In genomic region chr14:76263682-76264081, GRCm38 (mm10) we compare ENCODE assay signal across 30 mouse cellular contexts.
A peak's percentile ranks its signal among the peaks of the same experiment; 100 is the strongest.
DNase-seq lines count a peak whose midpoint lies in the region; ATAC-seq and TF ChIP-seq lines count a peak whose summit lies in the region.
"Had no signal": no experiment of that assay in that cellular context is flagged by ENCODE, and none has a peak within 500 bp of the region (broad histone marks: within the 10 kb centered on the region; RNA-seq: fewer than 3 reads in every experiment).

No protein-coding gene starts in this region.

- no peak overlapping the region for H3K4me2 ChIP-seq in kidney, embryonic 16.5 days (replicated peaks; ENCODE audit: low read depth, low read length)
- H3K4me2 ChIP-seq: embryonic facial prominence, embryonic 13.5 days; embryonic facial prominence, embryonic 15.5 days; forebrain, embryonic 12.5 days had no signal

- no peak overlapping the region for H3K9ac ChIP-seq in kidney, embryonic 16.5 days (replicated peaks; ENCODE audit: low read length)
- H3K9ac ChIP-seq: embryonic facial prominence, embryonic 13.5 days; embryonic facial prominence, embryonic 15.5 days; forebrain, embryonic 12.5 days had no signal

- TF ChIP-seq CTCF in kidney, adult 2 months (conservative IDR thresholded peaks at IDR 0.05; ENCODE audit: insufficient read depth, insufficient read length, low read depth, low read length), result no peak

- H3K4me3 ChIP-seq in kidney, embryonic 16.5 days (ENCODE audit: low read length), result no peak overlapping the region
- H3K4me3 ChIP-seq in kidney, adult 2 months (ENCODE audit: insufficient read depth, low read depth, low read length), result no peak overlapping the region
- H3K4me3 ChIP-seq: embryonic facial prominence, embryonic 13.5 days; embryonic facial prominence, embryonic 15.5 days; erythroblast, embryonic 14.5 days; forebrain, embryonic 10.5 days; forebrain, embryonic 12.5 days had no signal

- no peak overlapping the region for H3K27ac ChIP-seq in kidney, embryonic 16.5 days (ENCODE audit: low read length)
- 0 out of 2 replicates have a peak overlapping the region, but pooled peaks have one; percentile 46 for H3K27ac ChIP-seq in kidney, adult 2 months (ENCODE audit: insufficient read depth, low read depth, low read length)
- H3K27ac ChIP-seq: embryonic facial prominence, embryonic 13.5 days; embryonic facial prominence, embryonic 15.5 days; forebrain, embryonic 10.5 days; forebrain, embryonic 12.5 days had no signal

- WGBS in kidney, embryonic 16.5 days, result 83% methylated on average over 5 of the region's 5 CpGs
- WGBS in kidney, adult 2 months, result 68% methylated on average over 5 of the region's 5 CpGs

- H3K36me3 ChIP-seq in kidney, embryonic 16.5 days (ENCODE audit: insufficient read depth, low read length), result no peaks in the 10 kb centered on the region
- no peaks in the 10 kb centered on the region for H3K36me3 ChIP-seq in kidney, adult 2 months (ENCODE audit: control insufficient read depth, insufficient read depth, low read length)
- H3K36me3 ChIP-seq: embryonic facial prominence, embryonic 13.5 days; embryonic facial prominence, embryonic 15.5 days; forebrain, embryonic 10.5 days; forebrain, embryonic 12.5 days; G1E had no signal

- H3K27me3 ChIP-seq in kidney, embryonic 16.5 days (ENCODE audit: insufficient read depth, low read length), result no peaks in the 10 kb centered on the region
- H3K27me3 ChIP-seq in kidney, adult 2 months (replicated peaks; ENCODE audit: control insufficient read depth, insufficient read depth, low read length), result no peaks in the 10 kb centered on the region
- H3K27me3 ChIP-seq: CH12.LX; embryonic facial prominence, embryonic 13.5 days; embryonic facial prominence, embryonic 15.5 days; forebrain, embryonic 12.5 days; Patski had no signal

- H3K9me3 ChIP-seq in kidney, embryonic 16.5 days (ENCODE audit: low read length), result peaks cover 4% of the 10 kb centered on the region; the same call in 1 of the 2 replicates
- H3K9me3 ChIP-seq: embryonic facial prominence, embryonic 13.5 days; embryonic facial prominence, embryonic 15.5 days; G1E had no signal

- no peak for ATAC-seq in kidney, embryonic 16.5 days (ENCODE audit: low FRiP score, low TSS enrichment)
- ATAC-seq: activated CD4-positive, CD25-positive, alpha-beta regulatory T cell, adult 4 months; CD4-positive, CD25-positive, alpha-beta regulatory T cell, adult 4 months; forebrain, embryonic 14.5 days; Patski had no signal

- no peaks in the 10 kb centered on the region for H3K4me1 ChIP-seq in kidney, embryonic 16.5 days (ENCODE audit: insufficient read depth, low read length)
- H3K4me1 ChIP-seq in kidney, adult 2 months (ENCODE audit: control insufficient read depth, insufficient read depth, low read length), result peaks cover 2% of the 10 kb centered on the region; the same call in 1 of the 2 replicates
- H3K4me1 ChIP-seq: embryonic facial prominence, embryonic 15.5 days had no signal

- DNase-seq in kidney, adult 11 months, result peak; percentile 56
- peak; percentile 60 for DNase-seq in kidney, adult 2 months
- DNase-seq in kidney, postnatal 10 days, result no peak
- DNase-seq in kidney, adult 9 months, result peak; percentile 39
- DNase-seq in kidney, postnatal 4 days, result no peak
- peak; percentile 10 to 28 for DNase-seq in kidney, postnatal 36 days
- no peak for DNase-seq in adrenal gland, adult 18-20 months (ENCODE audit: low spot score in 2 of 2)
- DNase-seq: adrenal gland, adult 2 months; adrenal gland, postnatal 10 days; adrenal gland, postnatal 25 days; B cell, adult 2 months; cerebellum, adult 11 months; cerebellum, adult 18-20 months; cerebellum, adult 8-10 months; cerebellum, adult 9-11 months; cerebellum, postnatal 14 days; cerebellum, postnatal 36 days; embryo, embryonic 11 days had no signal

- TF ChIP-seq POLR2A in kidney, adult 2 months (IDR thresholded peaks at IDR 0.05; ENCODE audit: low read depth, low read length), result no peak

Comparison
In these comparisons a context has a peak if more than half of its experiments do, and no peak if none do; other contexts are left out.
1. DNase-seq: peak in kidney, adult 11 months (single experiment), kidney, adult 2 months (single experiment), kidney, adult 9 months (single experiment) and kidney, postnatal 36 days (2 of 2); none in kidney, postnatal 10 days (single experiment), kidney, postnatal 4 days (0 of 2) and adrenal gland, adult 18-20 months (0 of 2).